Mouse (Mus musculus) liver, adult 2 months (tissue): ENCODE results near the gene Klrb1c. TPM values are rescaled to one million over a fixed set of nuclear protein-coding genes. Genes with fewer than 3 reads are reported as not detected.
"Not testable (repeated sequence)": the region's sequence is repeated elsewhere in the genome, so short reads cannot be mapped to it uniquely, and the experiment has no call there.

Experiments used
- DNase-seq: peaks from one replicate; pipeline ENCODE4 v3.0.0-alpha.2; 2011; ENCODE audit warnings: low read depth, low spot score; ENCODE audit errors: extremely low read depth
- H3K27ac ChIP-seq: fragments of 200-500 bp; replicated peaks from 2 replicates; pipeline ENCODE4 v1.5.1; 2012; ENCODE audit warnings: low read depth, mild to moderate bottlenecking, control low read depth, inconsistent platforms, low read length; ENCODE audit not compliant: insufficient read depth
- H3K27me3 ChIP-seq: fragments of 200-500 bp; 2 replicates; pipeline ENCODE4 v1.6.1; 2012; ENCODE audit warnings: mild to moderate bottlenecking, moderate library complexity, low read length, inconsistent platforms; ENCODE audit not compliant: control insufficient read depth, insufficient read depth
- H3K36me3 ChIP-seq: fragments of 200-500 bp; 2 replicates; pipeline ENCODE4 v1.6.1; 2012; ENCODE audit warnings: low read length, inconsistent platforms; ENCODE audit not compliant: control insufficient read depth, insufficient read depth
- H3K4me1 ChIP-seq: fragments of 200-500 bp; 2 replicates; pipeline ENCODE4 v1.6.1; 2011; ENCODE audit warnings: low read length; ENCODE audit not compliant: control insufficient read depth, insufficient read depth
- H3K4me3 ChIP-seq: fragments of 200-500 bp; 2 replicates; pipeline ENCODE4 v1.5.1; 2011; ENCODE audit warnings: low read depth, mild to moderate bottlenecking, control low read depth, low read length, moderate library complexity; ENCODE audit not compliant: insufficient read depth
- H3K79me2 ChIP-seq: fragments of 200-500 bp; 2 replicates; pipeline ENCODE4 v1.6.1; 2012; ENCODE audit warnings: inconsistent platforms, mild to moderate bottlenecking, low read length, moderate library complexity; ENCODE audit not compliant: control insufficient read depth, insufficient read depth
- H3K9ac ChIP-seq: fragments of 200-500 bp; 2 replicates; pipeline ENCODE4 v1.6.1; 2012; ENCODE audit warnings: low read depth, mild to moderate bottlenecking, control low read depth, inconsistent platforms, low read length
- CTCF ChIP-seq: fragments of 200-500 bp; IDR thresholded peaks from 2 replicates; pipeline ENCODE4 v1.5.1; 2011; ENCODE audit warnings: low read depth, low read length, control low read depth
- POLR2A ChIP-seq: fragments of 200-500 bp; IDR thresholded peaks from 2 replicates; pipeline ENCODE4 v1.6.1; 2011; ENCODE audit warnings: low read length, control low read depth; ENCODE audit not compliant: insufficient read depth; ENCODE audit errors: extremely low read depth
- WGBS: fragments of 180-500 bp; shearing (Covaris S2); methylation state at CpG from one replicate; pipeline ENCODE4 v1.1.7; 2018; 5-methylcytosine and 5-hydroxymethylcytosine counted together
- polyA plus RNA-seq: library from polyadenylated mRNA; depleted of rRNA; stranded (reverse); fragments of >200 nt; gene quantifications from 2 replicates; pipeline ENCODE4 v1.2.3, GENCODE M21; 2012
- total RNA-seq: library from RNA; depleted of rRNA; stranded (reverse); fragments of >200 nt; gene quantifications from 2 replicates; pipeline ENCODE4 v1.2.3, GENCODE M21; 2014

The Klrb1c gene
- total and polyA plus RNA-seq, 2 experiments: 0.13 to 1.1 TPM

- Histone ChIP-seq H3K27me3 (0 out of 2 replicates have a peak, but pooled peaks cover 2% of the 10 kb centered on the region), H3K36me3 (no peaks in the 10 kb centered on the region), H3K9ac (no peak overlapping the region), H3K27ac (no peak overlapping the region), H3K4me1 (peaks cover 2% of the 10 kb centered on the region; the same call in 1 of the 2 replicates), H3K4me3 (no peak overlapping the region), H3K79me2 (no peaks in the 10 kb centered on the region)
- DNase-seq: no peak
- WGBS: 75% methylated on average over 8 of the region's 8 CpGs
- no peak for TF ChIP-seq CTCF
- TF ChIP-seq POLR2A: no peak
These were observed 7.4 kb upstream of the Klrb1c start for GRCm38 (mm10) chr6:128796321-128796955.

DNA sequence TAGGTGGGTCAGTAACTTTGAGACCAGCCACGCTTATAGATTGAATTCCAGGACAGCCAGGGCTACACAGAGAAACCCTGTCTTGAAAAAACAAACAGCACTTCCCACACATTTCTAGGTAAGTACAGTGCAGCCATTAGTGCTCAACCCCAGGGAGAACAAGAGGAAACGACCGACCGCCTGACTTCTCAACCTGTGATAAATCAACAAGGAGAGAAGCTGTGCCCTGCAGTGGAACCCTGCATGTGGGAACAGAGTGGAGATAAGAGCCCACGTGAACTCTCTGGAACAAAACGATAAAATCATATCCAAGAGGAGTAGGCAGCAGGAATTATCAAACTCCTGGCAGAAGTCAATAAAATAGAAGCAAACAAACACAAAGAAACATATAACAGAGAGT is 4.7 kb upstream of the Klrb1c start:
- Histone ChIP-seq H3K4me3 (no peak overlapping the region), H3K79me2 (no peaks in the 10 kb centered on the region), H3K27ac (no peak overlapping the region), H3K9ac (no peak overlapping the region), H3K27me3 (0 out of 2 replicates have a peak, but pooled peaks cover 2% of the 10 kb centered on the region), H3K36me3 (no peaks in the 10 kb centered on the region), H3K4me1 (peaks cover 2% of the 10 kb centered on the region; the same call in 1 of the 2 replicates)
- 33% methylated on average over 6 of the region's 6 CpGs for WGBS
- peak; percentile 20 for DNase-seq
- TF ChIP-seq POLR2A: no peak
- no peak for TF ChIP-seq CTCF

DNA sequence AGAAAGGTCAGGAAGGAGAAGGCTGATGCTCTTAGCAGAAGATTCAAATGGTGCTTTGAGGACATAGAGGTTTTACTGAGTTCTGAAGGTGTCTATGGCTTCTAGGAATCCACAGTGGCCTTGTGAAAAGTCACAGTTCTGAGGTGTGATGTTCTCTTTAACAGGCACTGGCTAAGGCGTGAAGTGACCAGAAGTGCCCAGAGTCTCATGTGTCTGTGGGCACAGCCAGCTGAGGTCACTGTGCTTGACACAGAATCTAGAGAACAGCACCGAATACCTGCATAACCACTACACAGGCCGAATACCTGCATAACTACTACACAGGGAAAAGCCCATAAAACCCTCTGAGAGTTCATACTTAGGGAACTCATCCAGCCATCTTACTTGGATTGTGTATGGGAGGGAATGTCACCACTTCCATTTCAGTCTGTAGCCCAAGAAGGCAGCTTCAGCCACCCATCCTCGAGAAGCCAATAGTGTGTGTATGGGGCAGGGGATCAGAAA is 1.5 kb upstream of the Klrb1c start:
- not testable (repeated sequence) for DNase-seq, H3K4me3 ChIP-seq, H3K79me2 ChIP-seq, H3K27me3 ChIP-seq, H3K36me3 ChIP-seq, H3K9ac ChIP-seq, H3K27ac ChIP-seq, H3K4me1 ChIP-seq
- 91% methylated on average over 4 of the region's 4 CpGs for WGBS

DNA sequence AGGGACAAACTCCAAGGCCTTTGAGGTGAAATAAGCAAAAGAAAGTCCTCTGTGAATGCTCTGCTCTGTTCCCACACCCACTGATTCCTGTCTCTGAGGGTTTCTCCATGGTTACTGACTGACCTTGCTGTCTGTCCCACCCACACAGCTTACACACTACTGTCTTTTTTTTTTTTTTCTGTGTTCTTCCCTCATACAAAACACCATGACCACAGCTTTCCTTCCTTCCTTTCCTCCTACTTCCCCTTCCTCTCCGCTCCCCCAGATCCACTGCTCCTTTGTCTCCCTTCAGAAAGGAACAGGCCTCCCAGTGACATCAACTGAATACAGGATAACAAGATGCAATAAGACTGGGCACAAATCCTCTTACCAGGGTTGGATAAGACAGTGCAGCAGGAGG is 498 bp downstream of the Klrb1c start:
- Histone ChIP-seq H3K36me3 (no peaks in the 10 kb centered on the region), H3K4me3 (no peak overlapping the region), H3K9ac (no peak overlapping the region), H3K79me2 (no peaks in the 10 kb centered on the region), H3K4me1 (no peaks in the 10 kb centered on the region), H3K27ac (no peak overlapping the region), H3K27me3 (0 out of 2 replicates have a peak, but pooled peaks cover 2% of the 10 kb centered on the region)
- WGBS: 88% methylated on average over 1 of the region's 1 CpGs
- no peak for DNase-seq
- TF ChIP-seq POLR2A (no peak), CTCF (no peak)

DNA sequence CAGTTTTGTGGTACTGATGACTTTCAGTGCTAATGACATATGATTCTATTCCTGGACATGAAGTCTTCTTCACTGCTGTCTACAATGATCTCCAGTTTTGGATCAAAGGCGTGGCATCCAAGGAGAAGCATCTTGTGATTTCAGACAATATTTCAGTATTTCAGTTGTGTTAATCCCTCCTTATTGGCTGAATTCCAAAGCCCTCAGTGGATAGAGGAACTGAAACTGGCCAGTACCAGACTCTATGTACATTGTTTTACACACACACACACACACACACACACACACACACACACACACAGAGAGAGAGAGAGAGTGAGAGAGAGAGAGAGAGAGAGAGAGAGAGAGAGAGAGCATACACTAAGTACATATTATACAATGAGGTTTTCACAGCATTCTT is 2.6 kb downstream of the Klrb1c start:
- not testable (repeated sequence) for H3K27ac ChIP-seq, H3K4me1 ChIP-seq, H3K36me3 ChIP-seq, H3K27me3 ChIP-seq, DNase-seq, H3K4me3 ChIP-seq, H3K9ac ChIP-seq, H3K79me2 ChIP-seq
- 89% methylated on average over 1 of the region's 1 CpGs for WGBS

DNA sequence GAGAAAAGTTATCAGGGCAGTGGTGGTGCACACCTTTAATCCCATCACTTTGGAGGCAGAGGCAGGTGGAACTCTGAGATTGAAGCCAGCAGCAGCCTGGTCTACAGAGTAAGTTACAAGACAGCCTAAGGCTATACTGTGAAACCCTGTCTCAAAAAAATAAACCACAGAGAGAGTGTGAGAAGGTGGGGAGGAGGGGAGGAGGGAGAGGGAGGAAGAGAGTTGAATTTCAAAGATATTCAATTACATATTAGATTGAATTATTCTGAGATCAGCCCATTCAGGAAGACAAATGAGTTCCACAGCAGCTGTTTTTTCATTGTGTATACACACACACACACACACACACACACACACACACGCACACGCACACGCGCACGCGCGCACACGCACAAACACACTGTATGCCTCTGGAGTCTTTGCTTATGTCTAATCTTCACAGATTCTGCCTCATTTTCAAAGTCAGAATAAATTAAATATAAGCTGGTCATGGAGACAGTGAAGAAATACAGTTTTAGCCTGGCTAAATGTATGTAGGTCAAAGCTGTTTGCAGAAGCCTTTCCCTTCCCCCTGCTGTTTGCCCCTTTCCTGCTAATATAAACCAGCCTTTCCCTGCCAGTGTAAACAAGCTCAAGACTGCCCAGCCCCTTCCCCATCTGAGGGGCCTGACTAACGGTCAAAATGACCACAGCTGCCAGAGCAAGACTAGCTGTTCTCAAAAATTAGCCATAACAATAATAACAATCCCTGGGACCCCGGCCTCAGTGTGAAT is 19.3 kb downstream of the Klrb1c start:
- no peaks in the 10 kb centered on the region for H3K4me1 ChIP-seq
- DNase-seq: no peak
- no peak overlapping the region for H3K9ac ChIP-seq
- no peaks in the 10 kb centered on the region for H3K79me2 ChIP-seq
- no peaks in the 10 kb centered on the region for H3K27me3 ChIP-seq
- no peaks in the 10 kb centered on the region for H3K36me3 ChIP-seq
- no peak overlapping the region for H3K27ac ChIP-seq
- no peak overlapping the region for H3K4me3 ChIP-seq
- 79% methylated on average over 10 of the region's 10 CpGs for WGBS
- TF ChIP-seq CTCF: no peak
- TF ChIP-seq POLR2A: no peak
